Comparison of ENCODE assay signal across 22 mouse cellular contexts in genomic region chr10:121807771-121808170, GRCm38 (mm10).
"Had no signal": no experiment of that assay in that cellular context is flagged by ENCODE, and none has a peak within 500 bp of the region (broad histone marks: within the 10 kb centered on the region; RNA-seq: fewer than 3 reads in every experiment).

No protein-coding gene starts in this region.

- H3K4me2 ChIP-seq: heart, embryonic 12.5 days; hindbrain, embryonic 13.5 days; hindbrain, embryonic 15.5 days; limb, embryonic 12.5 days had no signal

- DNase-seq: forebrain, postnatal 0 days; gastrocnemius, postnatal 14 days; gastrocnemius, postnatal 36 days; heart, adult 18-20 months; heart, postnatal 10 days; heart, postnatal 36 days; kidney, adult 18-20 months; kidney, adult 8-10 months; kidney, postnatal 10 days; kidney, postnatal 25 days; kidney, postnatal 4 days; liver had no signal

- H3K9ac ChIP-seq: forebrain, postnatal 0 days; heart, embryonic 12.5 days; hindbrain, embryonic 13.5 days; hindbrain, embryonic 15.5 days; limb, embryonic 12.5 days had no signal

- H3K9me3 ChIP-seq: heart, embryonic 10.5 days; heart, embryonic 12.5 days; hindbrain, embryonic 13.5 days; hindbrain, embryonic 15.5 days; limb, embryonic 10.5 days; limb, embryonic 12.5 days had no signal

- H3K27ac ChIP-seq: heart, embryonic 10.5 days; hindbrain, postnatal 0 days; layer of hippocampus, adult 2 months; left cerebral cortex, adult 2 months; limb, embryonic 10.5 days; limb, embryonic 12.5 days had no signal

- H3K27me3 ChIP-seq: heart, embryonic 12.5 days; hindbrain, embryonic 13.5 days; hindbrain, embryonic 15.5 days; limb, embryonic 12.5 days had no signal

- H3K4me3 ChIP-seq: heart, embryonic 10.5 days; heart, embryonic 12.5 days; hindbrain, embryonic 13.5 days; hindbrain, embryonic 15.5 days; layer of hippocampus, adult 2 months; left cerebral cortex, adult 2 months; limb, embryonic 10.5 days; limb, embryonic 12.5 days had no signal

- ATAC-seq: forebrain, postnatal 0 days; hindbrain, postnatal 0 days; intestine, embryonic 16.5 days had no signal

- H3K4me1 ChIP-seq: limb, embryonic 10.5 days; limb, embryonic 12.5 days had no signal
